Mouse (Mus musculus) G1E (cell line): ENCODE measurements around the gene Tcerg1l.

ENCODE experiments used
- CTCF ChIP-seq: IDR thresholded peaks from 2 replicates; pipeline ENCODE4 v1.5.1; 2012; ENCODE audit warnings: low read depth, low read length, inconsistent platforms, mixed read lengths
- GATA1 ChIP-seq: IDR thresholded peaks from 2 replicates; pipeline ENCODE4 v1.6.1; 2012; ENCODE audit warnings: borderline replicate concordance, low read length, inconsistent platforms, mixed read lengths
- GATA2 ChIP-seq: IDR thresholded peaks from 2 replicates; pipeline ENCODE4 v1.6.1; 2012; ENCODE audit warnings: low read depth, low read length, inconsistent platforms, borderline replicate concordance
- POLR2AphosphoS5 ChIP-seq: IDR thresholded peaks from 2 replicates; pipeline ENCODE4 v1.6.1; 2012; ENCODE audit warnings: low read depth, low read length, inconsistent platforms; ENCODE audit not compliant: insufficient replicate concordance

GRCm38 (mm10) chr7:138306126-138306525 is 91.4 kb downstream of the Tcerg1l start:
- TF ChIP-seq CTCF, result no peak
- no peak for TF ChIP-seq POLR2AphosphoS5
- no peak for TF ChIP-seq GATA2
- no peak for TF ChIP-seq GATA1
